Mouse (Mus musculus): ENCODE results near the gene 4930438A08Rik. TPM values are rescaled to one million over a fixed set of nuclear protein-coding genes. Genes with fewer than 3 reads are reported as not detected.
"Not testable (repeated sequence)": the region's sequence is repeated elsewhere in the genome, so short reads cannot be mapped to it uniquely, and the experiment has no call there.

Gene 4930438A08Rik
- 2.5 and 3.2 TPM in 2 replicates for polyA plus RNA-seq (2015; fragmentation: Nextera tagmentation; extraction: Ambion mirVana)

DNA sequence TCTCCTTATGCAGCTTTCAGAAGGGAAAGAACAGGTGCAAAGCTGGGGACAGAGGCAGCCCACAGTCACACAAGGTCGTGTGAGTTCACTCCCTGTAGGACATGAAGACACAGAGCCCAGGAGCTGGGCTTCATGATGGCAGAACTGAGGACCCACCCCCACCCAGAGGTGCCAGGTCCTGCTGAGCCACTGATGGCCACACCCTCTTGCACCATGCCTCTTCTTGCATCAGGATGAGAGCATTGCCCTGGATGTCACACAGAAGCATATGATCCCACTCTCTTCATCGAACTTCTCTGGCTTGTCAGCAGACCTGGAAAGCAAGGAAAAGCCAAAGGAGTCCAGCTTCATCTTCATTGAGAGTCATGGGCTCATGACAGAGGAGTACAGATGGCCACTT lies at the start of gene 4930438A08Rik:
Gene 4930438A08Rik (plus strand): TSS at position 228 of the 400 bp plus-strand sequence.
- H3K9ac ChIP-seq (ENCODE audit: low read depth, low read length), result no peak within 1 kb of the TSS
- H3K4me2 ChIP-seq (ENCODE audit: low read depth, low read length), result no peak within 1 kb of the TSS
- no peaks in the 10 kb centered on the region for H3K27me3 ChIP-seq (ENCODE audit: control insufficient read depth, insufficient read depth, low read depth, low read length)
- peak within 1 kb of the TSS; percentile 26 for H3K4me3 ChIP-seq (ENCODE audit: low read depth, low read length)
- no peaks in the 10 kb centered on the region for H3K4me1 ChIP-seq (ENCODE audit: control insufficient read depth, low read depth, low read length)
- no peak for ATAC-seq (ENCODE audit: low read depth)
- 29% methylated on average over 2 of the region's 2 CpGs for WGBS (ENCODE audit: insufficient replicate concordance)
- H3K36me3 ChIP-seq (ENCODE audit: control insufficient read depth, insufficient read depth), result no peaks in the 10 kb centered on the region
- H3K9me3 ChIP-seq (replicated peaks; ENCODE audit: control insufficient read depth, low read length), result no peaks in the 10 kb centered on the region
- 0 out of 2 replicates have a peak within 1 kb of the TSS, but pooled peaks have one; percentile 4 for H3K27ac ChIP-seq (ENCODE audit: low read length)

DNA sequence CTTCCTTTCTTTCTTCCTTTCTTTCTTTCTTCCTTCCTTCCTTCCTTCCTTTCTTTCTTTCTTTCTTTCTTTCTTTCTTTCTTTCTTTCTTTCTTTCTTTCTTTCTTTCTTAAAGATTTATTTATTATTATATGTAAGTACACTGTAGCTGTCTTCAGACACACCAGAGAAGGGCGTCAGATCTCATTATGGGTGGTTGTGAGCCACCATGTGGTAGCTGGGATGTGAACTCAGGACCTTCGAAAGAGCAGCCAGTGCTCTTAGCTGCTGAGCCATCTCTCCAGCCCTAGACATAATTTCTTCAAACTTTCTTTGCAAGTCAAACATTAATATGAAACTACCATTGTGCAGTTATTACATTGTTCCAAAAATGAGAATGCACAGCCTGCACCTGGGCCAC lies 49.7 kb upstream of the 4930438A08Rik start:
- 39% methylated on average over 2 of the region's 2 CpGs for WGBS (ENCODE audit: insufficient replicate concordance)

DNA sequence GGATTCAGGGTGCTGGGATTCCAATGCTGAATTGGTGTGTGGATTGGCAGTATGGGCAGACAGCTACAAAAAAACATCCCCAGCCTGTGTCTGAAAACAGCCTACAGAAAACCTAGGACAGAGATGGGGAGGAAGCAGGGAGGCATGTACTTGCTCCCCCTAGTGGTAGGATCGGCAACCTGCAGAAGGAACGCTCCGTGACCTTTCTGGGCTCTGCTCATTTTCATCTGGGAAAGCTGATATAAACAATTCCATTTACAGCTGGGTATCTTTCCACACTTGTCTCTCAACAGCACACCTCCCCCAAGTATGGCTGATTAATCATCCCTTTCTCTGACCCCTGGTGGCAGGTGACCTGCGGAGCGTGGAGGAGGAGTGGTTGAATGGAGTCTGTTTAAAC lies 48.9 kb upstream of the 4930438A08Rik start:
- Histone ChIP-seq H3K4me2 (ENCODE audit: low read depth, low read length) (peak overlapping the region; percentile 39; the same call in 1 of the 2 replicates), H3K9me3 (replicated peaks; ENCODE audit: control insufficient read depth, low read length) (no peaks in the 10 kb centered on the region), H3K9ac (ENCODE audit: low read depth, low read length) (no peak overlapping the region), H3K36me3 (ENCODE audit: control insufficient read depth, insufficient read depth) (no peaks in the 10 kb centered on the region), H3K4me3 (ENCODE audit: low read depth, low read length) (no peak overlapping the region), H3K27ac (ENCODE audit: low read length) (no peak overlapping the region), H3K27me3 (ENCODE audit: control insufficient read depth, insufficient read depth, low read depth, low read length) (no peaks in the 10 kb centered on the region), H3K4me1 (ENCODE audit: control insufficient read depth, low read depth, low read length) (peaks cover 9% of the 10 kb centered on the region)
- 11% methylated on average over 5 of the region's 5 CpGs for WGBS (ENCODE audit: insufficient replicate concordance)
- peak; percentile 59 for ATAC-seq (ENCODE audit: low read depth)

More for the DNA sequence above, 49.7 kb upstream of the 4930438A08Rik start:
- not testable (repeated sequence) for H3K27ac ChIP-seq (ENCODE audit: low read length); H3K9me3 ChIP-seq (replicated peaks; ENCODE audit: control insufficient read depth, low read length); H3K27me3 ChIP-seq (ENCODE audit: control insufficient read depth, insufficient read depth, low read depth, low read length); H3K4me1 ChIP-seq (ENCODE audit: control insufficient read depth, low read depth, low read length); H3K9ac ChIP-seq (ENCODE audit: low read depth, low read length); H3K4me2 ChIP-seq (ENCODE audit: low read depth, low read length); H3K4me3 ChIP-seq (ENCODE audit: low read depth, low read length); H3K36me3 ChIP-seq (ENCODE audit: control insufficient read depth, insufficient read depth); ATAC-seq (ENCODE audit: low read depth)

DNA sequence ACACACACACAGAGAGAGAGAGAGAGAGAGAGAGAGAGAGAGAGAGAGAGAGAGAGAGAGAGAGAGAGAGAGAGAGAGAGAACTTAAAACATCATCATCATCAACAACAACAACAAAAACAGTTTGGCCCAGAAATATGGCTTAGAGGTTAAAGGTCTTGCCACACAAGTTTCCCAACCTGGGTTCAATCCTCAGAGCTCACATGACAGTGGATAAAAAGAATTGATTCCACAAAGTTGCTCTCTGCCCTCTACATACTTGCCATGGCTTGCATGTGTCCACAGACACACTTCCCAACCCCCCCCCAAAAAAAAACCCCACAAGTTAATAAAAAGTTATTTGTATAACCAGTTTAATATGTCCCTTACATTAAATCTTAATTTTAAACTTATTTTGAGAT lies 48.2 kb upstream of the 4930438A08Rik start:
- H3K36me3 ChIP-seq (ENCODE audit: control insufficient read depth, insufficient read depth), result no peaks in the 10 kb centered on the region
- no peak overlapping the region for H3K27ac ChIP-seq (ENCODE audit: low read length)
- H3K27me3 ChIP-seq (ENCODE audit: control insufficient read depth, insufficient read depth, low read depth, low read length), result no peaks in the 10 kb centered on the region
- H3K9ac ChIP-seq (ENCODE audit: low read depth, low read length), result no peak overlapping the region
- peaks cover 9% of the 10 kb centered on the region for H3K4me1 ChIP-seq (ENCODE audit: control insufficient read depth, low read depth, low read length)
- H3K9me3 ChIP-seq (replicated peaks; ENCODE audit: control insufficient read depth, low read length), result no peaks in the 10 kb centered on the region
- ATAC-seq (ENCODE audit: low read depth), result no peak
- no peak overlapping the region for H3K4me3 ChIP-seq (ENCODE audit: low read depth, low read length)
- H3K4me2 ChIP-seq (ENCODE audit: low read depth, low read length), result no peak overlapping the region

DNA sequence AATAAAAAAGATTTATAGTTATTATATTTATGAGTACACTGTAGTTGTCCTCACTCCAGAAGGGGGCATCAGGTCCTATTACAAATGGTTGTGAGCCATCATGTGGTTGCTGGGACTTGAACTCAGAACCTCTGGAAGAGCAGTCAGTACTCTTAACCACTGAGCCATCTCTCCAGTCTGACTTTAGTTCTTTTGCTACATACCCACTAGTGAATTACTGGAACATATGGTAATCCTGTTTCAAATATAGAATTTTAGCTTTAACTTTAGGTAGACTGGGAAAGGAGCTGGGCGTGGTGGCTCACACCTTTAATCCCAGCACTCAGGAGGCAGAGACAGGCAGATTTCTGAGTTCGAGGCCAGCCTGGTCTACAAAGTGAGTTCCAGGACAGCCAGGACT lies 46.6 kb upstream of the 4930438A08Rik start:
- H3K4me1 ChIP-seq (ENCODE audit: control insufficient read depth, low read depth, low read length); H3K27ac ChIP-seq (ENCODE audit: low read length); H3K27me3 ChIP-seq (ENCODE audit: control insufficient read depth, insufficient read depth, low read depth, low read length); H3K36me3 ChIP-seq (ENCODE audit: control insufficient read depth, insufficient read depth); H3K4me3 ChIP-seq (ENCODE audit: low read depth, low read length); H3K9ac ChIP-seq (ENCODE audit: low read depth, low read length); H3K9me3 ChIP-seq (replicated peaks; ENCODE audit: control insufficient read depth, low read length); H3K4me2 ChIP-seq (ENCODE audit: low read depth, low read length); ATAC-seq (ENCODE audit: low read depth): not testable (repeated sequence)
- 65% methylated on average over 2 of the region's 2 CpGs for WGBS (ENCODE audit: insufficient replicate concordance)

DNA sequence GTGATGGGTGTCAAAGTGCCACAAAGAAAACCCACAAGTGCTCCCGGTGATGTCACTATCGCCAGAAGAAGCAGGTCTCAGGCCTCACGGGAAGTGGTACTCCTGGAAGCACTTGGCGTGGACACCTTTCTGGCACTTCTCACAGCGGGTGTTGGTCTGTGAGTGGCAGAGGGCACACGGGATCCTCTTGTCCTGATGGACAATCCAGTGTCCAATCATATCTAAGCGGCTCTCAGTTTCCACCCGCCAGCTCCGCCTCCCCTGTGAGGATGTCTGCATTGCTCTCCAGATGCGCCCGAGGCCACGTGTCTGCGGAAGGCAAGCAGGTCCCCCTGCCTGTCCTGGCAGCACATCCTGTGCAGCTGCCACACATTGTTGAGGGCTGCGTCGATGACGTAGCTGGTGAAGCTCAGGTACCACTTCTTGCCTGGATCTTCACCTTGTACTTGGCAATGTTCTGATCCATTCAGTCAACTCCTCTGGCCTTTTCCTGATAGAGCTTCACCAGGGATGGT lies 44.1 kb upstream of the 4930438A08Rik start:
- no peak overlapping the region for H3K27ac ChIP-seq (ENCODE audit: low read length)
- no peaks in the 10 kb centered on the region for H3K27me3 ChIP-seq (ENCODE audit: control insufficient read depth, insufficient read depth, low read depth, low read length)
- H3K4me3 ChIP-seq (ENCODE audit: low read depth, low read length), result no peak overlapping the region
- H3K9ac ChIP-seq (ENCODE audit: low read depth, low read length), result no peak overlapping the region
- ATAC-seq (ENCODE audit: low read depth), result no peak
- H3K4me1 ChIP-seq (ENCODE audit: control insufficient read depth, low read depth, low read length), result peaks cover 3% of the 10 kb centered on the region
- 48% methylated on average over 16 of the region's 16 CpGs for WGBS (ENCODE audit: insufficient replicate concordance)
- no peaks in the 10 kb centered on the region for H3K9me3 ChIP-seq (replicated peaks; ENCODE audit: control insufficient read depth, low read length)
- no peak overlapping the region for H3K4me2 ChIP-seq (ENCODE audit: low read depth, low read length)
- no peaks in the 10 kb centered on the region for H3K36me3 ChIP-seq (ENCODE audit: control insufficient read depth, insufficient read depth)

DNA sequence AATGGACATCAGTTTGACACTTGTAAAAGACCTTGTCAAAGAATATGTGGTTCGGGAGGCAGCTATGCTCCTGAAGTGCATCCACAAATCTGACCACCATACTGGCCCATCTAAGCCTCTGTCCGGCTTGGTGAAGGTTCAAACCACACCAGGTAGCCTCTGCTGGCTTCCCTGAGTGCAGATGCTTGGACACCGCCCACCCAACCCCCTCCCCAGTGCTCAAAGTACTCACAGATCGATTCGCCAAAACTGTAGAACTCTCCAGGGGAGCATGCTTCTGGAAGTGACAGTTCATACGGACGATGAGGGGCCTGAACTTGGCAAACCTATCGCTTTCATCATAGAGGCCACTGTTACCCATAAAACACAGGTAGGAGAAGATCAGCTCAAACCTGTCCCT lies 43.4 kb upstream of the 4930438A08Rik start:
- WGBS (ENCODE audit: insufficient replicate concordance), result 67% methylated on average over 8 of the region's 8 CpGs
- Histone ChIP-seq H3K4me3 (ENCODE audit: low read depth, low read length) (no peak overlapping the region), H3K4me1 (ENCODE audit: control insufficient read depth, low read depth, low read length) (no peaks in the 10 kb centered on the region), H3K9ac (ENCODE audit: low read depth, low read length) (no peak overlapping the region), H3K27ac (ENCODE audit: low read length) (no peak overlapping the region), H3K9me3 (replicated peaks; ENCODE audit: control insufficient read depth, low read length) (no peaks in the 10 kb centered on the region), H3K27me3 (ENCODE audit: control insufficient read depth, insufficient read depth, low read depth, low read length) (no peaks in the 10 kb centered on the region), H3K36me3 (ENCODE audit: control insufficient read depth, insufficient read depth) (no peaks in the 10 kb centered on the region), H3K4me2 (ENCODE audit: low read depth, low read length) (no peak overlapping the region)
- ATAC-seq (ENCODE audit: low read depth), result no peak

DNA sequence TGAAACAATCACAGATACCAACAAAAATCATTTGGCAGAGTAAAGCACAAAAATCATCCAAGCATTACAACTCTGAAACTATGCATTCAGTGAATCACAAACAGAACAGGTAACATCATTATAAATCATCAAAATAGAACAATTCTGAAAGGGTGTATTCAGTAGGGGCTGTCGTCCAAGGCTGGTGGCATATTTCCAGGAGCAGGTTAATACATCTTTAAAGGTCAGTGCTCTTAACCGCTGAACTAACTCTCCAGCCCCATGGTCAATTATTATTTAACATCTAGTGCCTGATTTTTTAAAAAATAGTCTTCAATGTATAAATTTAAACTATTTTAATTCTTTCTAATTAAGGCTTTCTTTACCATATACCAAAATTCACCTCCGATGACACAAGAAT lies 40.0 kb upstream of the 4930438A08Rik start:
- WGBS (ENCODE audit: insufficient replicate concordance), result 72% methylated on average over 3 of the region's 3 CpGs
- not testable (repeated sequence) for H3K27me3 ChIP-seq (ENCODE audit: control insufficient read depth, insufficient read depth, low read depth, low read length); H3K9me3 ChIP-seq (replicated peaks; ENCODE audit: control insufficient read depth, low read length); H3K9ac ChIP-seq (ENCODE audit: low read depth, low read length); ATAC-seq (ENCODE audit: low read depth); H3K4me2 ChIP-seq (ENCODE audit: low read depth, low read length); H3K4me3 ChIP-seq (ENCODE audit: low read depth, low read length); H3K36me3 ChIP-seq (ENCODE audit: control insufficient read depth, insufficient read depth); H3K27ac ChIP-seq (ENCODE audit: low read length); H3K4me1 ChIP-seq (ENCODE audit: control insufficient read depth, low read depth, low read length)

DNA sequence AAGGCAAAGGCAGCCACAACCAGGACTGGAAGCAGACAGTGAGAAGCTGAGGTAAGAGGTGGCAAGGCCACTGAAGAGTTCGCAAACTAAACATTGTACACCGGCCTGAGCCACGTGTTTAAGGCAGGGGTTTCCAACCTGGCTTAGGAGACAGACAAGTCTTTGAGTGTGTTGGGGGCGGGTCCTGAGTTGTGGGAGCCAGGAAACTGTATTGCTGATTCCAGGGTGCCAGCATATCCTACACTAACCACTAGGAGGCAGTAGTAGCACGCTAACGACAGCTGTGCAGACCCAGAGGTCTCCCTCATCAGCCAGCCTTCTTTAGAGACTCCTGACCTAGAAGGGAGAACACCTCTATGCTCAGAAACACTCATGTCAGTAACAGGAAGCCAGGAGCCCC lies 39.4 kb upstream of the 4930438A08Rik start:
- Histone ChIP-seq H3K27me3 (ENCODE audit: control insufficient read depth, insufficient read depth, low read depth, low read length) (no peaks in the 10 kb centered on the region), H3K4me3 (ENCODE audit: low read depth, low read length) (no peak overlapping the region), H3K36me3 (ENCODE audit: control insufficient read depth, insufficient read depth) (no peaks in the 10 kb centered on the region), H3K4me1 (ENCODE audit: control insufficient read depth, low read depth, low read length) (peaks cover 7% of the 10 kb centered on the region), H3K9me3 (replicated peaks; ENCODE audit: control insufficient read depth, low read length) (no peaks in the 10 kb centered on the region), H3K9ac (ENCODE audit: low read depth, low read length) (no peak overlapping the region), H3K27ac (ENCODE audit: low read length) (no peak overlapping the region), H3K4me2 (ENCODE audit: low read depth, low read length) (no peak overlapping the region)
- 13% methylated on average over 6 of the region's 6 CpGs for WGBS (ENCODE audit: insufficient replicate concordance)
- ATAC-seq (ENCODE audit: low read depth), result no peak
